ENCODE assay signal across 25 mouse cellular contexts in the genomic region with DNA sequence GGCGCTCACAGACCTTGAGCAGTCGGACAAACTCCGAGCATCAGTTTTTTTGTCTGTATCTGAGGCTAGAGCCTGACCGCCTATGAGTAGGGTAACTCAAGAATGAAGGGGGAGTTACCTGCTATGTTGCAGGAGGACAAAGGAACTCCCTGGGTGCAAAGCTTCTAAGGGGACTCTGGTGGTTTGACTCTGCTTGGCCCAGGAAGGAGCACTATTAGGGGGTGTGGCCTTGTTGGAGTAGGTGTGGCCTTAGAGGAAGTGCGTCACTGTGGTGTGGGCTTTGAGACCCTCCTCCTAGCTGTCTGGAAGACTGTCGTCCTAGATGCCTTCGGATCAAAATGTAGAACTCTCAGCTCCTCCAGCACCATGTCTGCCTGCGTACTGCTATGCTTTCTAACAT.
"Had no signal": no experiment of that assay in that cellular context is flagged by ENCODE, and none has a peak within 500 bp of the region (broad histone marks: within the 10 kb centered on the region; RNA-seq: fewer than 3 reads in every experiment).

No protein-coding gene starts in this region.

- ATAC-seq: hindbrain, embryonic 16.5 days; intestine, embryonic 16.5 days; liver, embryonic 12.5 days had no signal

- H3K9me3 ChIP-seq: heart, embryonic 13.5 days; heart, embryonic 15.5 days; hindbrain, embryonic 13.5 days; kidney, embryonic 15.5 days; limb, embryonic 13.5 days; limb, embryonic 15.5 days; liver, embryonic 12.5 days had no signal

- H3K4me3 ChIP-seq: heart, adult 2 months; heart, embryonic 13.5 days; heart, embryonic 15.5 days; hindbrain, embryonic 13.5 days; kidney, embryonic 15.5 days; limb, embryonic 13.5 days; limb, embryonic 15.5 days; liver, embryonic 12.5 days had no signal

- H3K4me2 ChIP-seq: heart, embryonic 11.5 days; heart, embryonic 13.5 days; heart, embryonic 15.5 days; hindbrain, embryonic 13.5 days; kidney, embryonic 15.5 days; limb, embryonic 13.5 days; limb, embryonic 15.5 days; liver, embryonic 12.5 days had no signal

- H3K27ac ChIP-seq: heart, adult 2 months; heart, embryonic 13.5 days; heart, embryonic 15.5 days; kidney, embryonic 15.5 days; kidney, postnatal 0 days; limb, embryonic 13.5 days; liver, embryonic 12.5 days; liver, embryonic 14.5 days had no signal

- DNase-seq: gastrocnemius, postnatal 14 days; gastrocnemius, postnatal 36 days; heart, adult 2 months; heart, postnatal 14 days; heart, postnatal 36 days; kidney, adult 11 months; kidney, adult 2 months; kidney, adult 9 months; kidney, postnatal 14 days; kidney, postnatal 36 days; layer of hippocampus, adult 9-11 months; layer of hippocampus, postnatal 36 days; left cerebral cortex, postnatal 4 days had no signal

- H3K27me3 ChIP-seq: hindbrain, embryonic 13.5 days; kidney, embryonic 15.5 days had no signal

- H3K9ac ChIP-seq: heart, embryonic 13.5 days; heart, embryonic 15.5 days; hindbrain, embryonic 13.5 days; kidney, embryonic 15.5 days; limb, embryonic 13.5 days; limb, embryonic 15.5 days; liver, embryonic 12.5 days; liver, embryonic 14.5 days had no signal

- H3K36me3 ChIP-seq: heart, embryonic 13.5 days; heart, embryonic 15.5 days; hindbrain, embryonic 13.5 days; kidney, embryonic 15.5 days; limb, embryonic 13.5 days; limb, embryonic 15.5 days; liver, embryonic 12.5 days had no signal
